Mouse (Mus musculus): ENCODE measurements around the gene Cdipt. TPM values are rescaled to one million over a fixed set of nuclear protein-coding genes. Genes with fewer than 3 reads are reported as not detected.

Cdipt gene
- 18.4 TPM for polyA plus RNA-seq (2014; fragmentation: Illumina TruSeq; extraction: RNeasy Lipid Tissue Mini Kit (QIAGEN cat#74804); ENCODE audit: low read depth, low replicate concordance)

DNA sequence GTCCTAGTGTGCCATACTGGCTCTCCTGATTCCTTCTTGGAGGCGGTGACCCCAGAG, at the start of gene Cdipt:
Gene Cdipt (plus strand): TSS at position 22 of the 57 bp plus-strand sequence.

GRCm38 (mm10) chr7:126928384-126929037, 47.2 kb upstream of the Cdipt start, which contains the start of gene Kctd13:
Gene Kctd13 (plus strand): TSS chr7:126928879.

GRCm38 (mm10) chr7:126949403-126949792, 26.3 kb upstream of the Cdipt start, which contains the start of gene Asphd1:
Gene Asphd1 (minus strand): TSS chr7:126949582.

GRCm38 (mm10) chr7:126949793-126950646, 25.7 kb upstream of the Cdipt start, which contains the start of gene Sez6l2:
Gene Sez6l2 (plus strand): TSS chr7:126950563.

DNA sequence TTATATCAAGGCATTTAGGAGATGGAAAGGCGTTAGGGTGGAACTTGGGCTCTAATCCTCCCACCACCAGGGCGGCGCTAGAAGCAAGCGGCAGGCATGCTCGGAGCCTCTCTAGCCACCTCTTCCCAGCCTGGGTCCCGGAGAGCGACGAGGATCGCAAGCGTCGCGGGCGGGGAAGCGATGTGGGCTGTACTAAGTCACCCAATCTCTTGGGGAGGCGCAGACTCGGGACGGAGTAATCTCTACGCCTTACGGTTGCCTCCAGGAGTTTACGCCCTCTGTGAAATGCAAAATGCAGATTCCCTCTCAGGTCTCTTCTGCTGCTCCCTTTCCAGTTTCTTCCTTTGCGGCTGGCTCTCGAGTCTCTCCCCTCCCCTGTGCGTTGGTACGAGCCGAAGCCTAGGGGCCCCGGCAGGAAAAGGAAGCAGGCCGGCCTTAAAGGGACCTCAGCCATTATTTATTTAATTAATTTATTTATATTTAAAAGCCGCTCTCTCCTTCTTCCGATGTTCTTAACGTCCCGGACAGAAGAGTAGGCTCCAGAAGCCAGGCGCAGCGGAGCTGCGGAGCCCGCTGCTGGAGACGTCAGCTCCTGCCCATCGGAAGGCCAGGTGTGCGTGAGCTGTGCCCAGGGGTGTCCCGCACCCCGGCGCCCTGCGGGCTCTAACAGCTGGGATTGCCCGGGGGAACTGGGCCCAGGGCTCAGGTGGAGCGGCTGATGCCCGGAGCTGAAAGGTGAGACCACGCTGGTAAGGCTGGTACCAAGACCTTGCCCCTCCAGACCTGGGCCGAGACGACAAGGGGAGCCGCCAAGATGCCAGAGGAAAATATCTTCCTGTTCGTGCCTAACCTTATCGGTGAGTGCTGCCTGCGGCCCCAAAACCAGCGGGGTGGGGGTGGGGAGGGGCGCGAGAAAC, 494 bp downstream of the Cdipt start, which contains the start of gene Cdiptos:
Gene Cdiptos (minus strand): TSS at position 149 of the 917 bp plus-strand sequence.

DNA sequence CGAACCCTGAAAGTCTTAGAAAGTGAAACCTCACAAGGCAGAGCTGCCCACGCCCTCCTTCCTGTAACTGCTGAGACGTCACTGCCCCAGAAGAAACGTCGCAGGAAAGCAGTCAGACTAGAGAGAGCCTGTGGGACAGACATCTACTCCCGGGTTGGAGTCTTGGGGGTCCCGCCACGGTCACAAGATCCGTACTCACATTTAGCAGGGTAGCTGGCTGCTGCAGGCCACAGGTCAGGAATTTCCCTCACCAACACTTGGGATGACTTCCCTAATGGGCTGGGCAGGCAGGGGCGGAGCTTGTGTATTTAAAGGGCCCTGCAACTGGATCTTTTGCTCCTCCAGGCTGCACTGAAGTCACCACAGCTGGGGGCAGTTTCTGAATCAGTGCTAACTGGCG, 38.6 kb downstream of the Cdipt start, which contains the start of gene Mvp:
Gene Mvp (minus strand): TSS at position 302 of the 400 bp plus-strand sequence.

DNA sequence TGATC, 40.6 kb downstream of the Cdipt start, which contains the start of gene Pagr1b:
Gene Pagr1b (minus strand): TSS at position 4 of the 5 bp plus-strand sequence.

DNA sequence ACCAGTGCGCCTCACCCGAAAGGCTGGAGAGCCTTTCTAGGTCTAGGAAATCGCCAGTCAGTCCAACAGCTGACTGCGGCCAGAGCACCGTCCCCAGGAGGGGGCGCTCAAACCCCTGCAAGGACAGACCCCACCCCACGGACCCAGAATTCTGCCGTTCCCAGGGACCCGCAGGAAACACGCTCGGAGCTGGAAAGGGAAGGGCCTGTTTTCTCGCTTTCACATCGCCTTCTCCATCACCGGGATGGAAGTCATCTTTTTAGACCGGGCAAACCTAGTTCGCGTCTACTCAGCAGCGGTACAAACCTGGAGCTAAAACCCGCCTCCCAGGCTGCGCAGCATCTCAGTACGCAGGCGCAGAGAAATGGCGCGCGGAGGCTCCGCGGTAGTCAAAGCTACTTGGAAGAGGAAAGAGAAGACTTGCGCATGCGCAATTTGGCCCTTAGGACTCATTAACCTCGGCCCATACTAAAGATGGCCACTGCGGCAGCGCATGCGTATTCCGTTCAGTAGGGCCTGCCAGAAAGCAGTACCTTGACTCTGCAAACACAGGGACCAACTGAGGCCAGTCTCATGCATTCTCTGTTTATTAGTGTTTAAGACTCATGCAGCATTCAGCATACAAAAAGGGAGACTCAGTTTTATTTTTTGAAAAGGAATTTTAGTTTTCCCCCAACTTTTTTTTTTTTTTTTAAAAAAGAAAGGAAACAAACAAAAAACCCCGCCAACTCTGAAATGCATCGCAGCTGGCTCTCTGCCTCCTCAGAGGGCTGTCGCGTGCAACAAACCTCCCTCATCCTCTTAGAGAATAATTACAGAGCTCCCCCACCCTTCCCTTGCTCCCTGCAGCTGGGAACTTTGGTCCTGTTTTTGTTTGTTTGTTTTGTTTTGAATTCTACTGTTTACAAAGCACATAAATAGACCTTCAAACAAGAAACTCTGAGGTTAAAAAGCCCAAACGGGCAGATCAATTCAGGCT, 41.5 kb downstream of the Cdipt start, which contains the start of gene Pagr1a:
Gene Pagr1a (minus strand): TSS at position 382 of the 979 bp plus-strand sequence.

DNA sequence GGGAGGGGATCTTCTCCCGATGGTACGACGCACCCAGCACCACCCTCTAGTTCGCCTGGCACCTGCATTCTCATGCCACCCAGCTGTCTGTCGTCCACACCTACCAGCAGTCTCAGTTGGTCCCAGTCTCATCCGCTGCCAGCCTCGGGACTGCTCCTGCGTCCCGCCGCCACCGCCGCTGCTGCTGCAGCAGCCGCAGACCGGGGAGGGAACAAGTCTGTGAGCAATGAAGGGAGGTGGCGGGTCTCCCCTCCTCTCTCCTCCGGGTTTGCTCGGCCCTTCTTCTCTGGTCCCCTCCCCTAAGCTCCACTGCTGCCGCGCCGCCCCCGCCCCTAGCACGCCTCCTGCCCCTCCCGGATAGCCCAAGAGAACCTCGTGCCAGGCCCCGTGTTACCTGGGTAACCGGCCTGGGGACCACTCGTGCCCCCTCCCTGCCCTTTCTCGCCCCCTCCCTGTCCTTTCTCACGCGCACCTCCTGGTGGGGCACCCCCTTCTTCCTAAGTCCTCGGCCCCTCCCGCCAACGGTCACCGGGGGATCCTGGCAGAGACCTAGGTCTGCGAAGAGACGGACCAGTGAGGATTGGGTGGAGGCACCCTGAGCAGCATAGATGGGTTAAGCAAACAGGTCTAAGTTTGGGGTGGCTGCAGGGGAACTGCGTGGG, 45.3 kb downstream of the Cdipt start, which contains the start of the genes Gm42742 and Prrt2:
Gene Gm42742 (minus strand): TSS at position 197 of the 662 bp plus-strand sequence.
Gene Prrt2 (minus strand): TSS at position 311 of the 662 bp plus-strand sequence.

GRCm38 (mm10) chr7:127026984-127027726, 51.4 kb downstream of the Cdipt start, which contains the start of gene Maz:
Gene Maz (minus strand): TSS chr7:127027037.

Other genes with a start within 250 kb of the Cdipt start
- gene Mapk3, start 216.3 kb upstream of the Cdipt start, polyA plus RNA-seq (2014; fragmentation: Illumina TruSeq; extraction: RNeasy Lipid Tissue Mini Kit (QIAGEN cat#74804); ENCODE audit: low read depth, low replicate concordance) = 30.8 TPM
- gene Gdpd3, start 209.6 kb upstream of the Cdipt start, polyA plus RNA-seq (2014; fragmentation: Illumina TruSeq; extraction: RNeasy Lipid Tissue Mini Kit (QIAGEN cat#74804); ENCODE audit: low read depth, low replicate concordance) = not detected
- 12.0 TPM for gene Ypel3, start 199.0 kb upstream of the Cdipt start, polyA plus RNA-seq (2014; fragmentation: Illumina TruSeq; extraction: RNeasy Lipid Tissue Mini Kit (QIAGEN cat#74804); ENCODE audit: low read depth, low replicate concordance)
- not detected for gene Tbx6, start 194.4 kb upstream of the Cdipt start, polyA plus RNA-seq (2014; fragmentation: Illumina TruSeq; extraction: RNeasy Lipid Tissue Mini Kit (QIAGEN cat#74804); ENCODE audit: low read depth, low replicate concordance)
- gene Ppp4c, start 183.4 kb upstream of the Cdipt start, polyA plus RNA-seq (2014; fragmentation: Illumina TruSeq; extraction: RNeasy Lipid Tissue Mini Kit (QIAGEN cat#74804); ENCODE audit: low read depth, low replicate concordance) = 28.4 TPM
- not detected for gene Fam57b, start 178.2 kb upstream of the Cdipt start, polyA plus RNA-seq (2014; fragmentation: Illumina TruSeq; extraction: RNeasy Lipid Tissue Mini Kit (QIAGEN cat#74804); ENCODE audit: low read depth, low replicate concordance)
- gene 4930451I11Rik, start 144.3 kb upstream of the Cdipt start, polyA plus RNA-seq (2014; fragmentation: Illumina TruSeq; extraction: RNeasy Lipid Tissue Mini Kit (QIAGEN cat#74804); ENCODE audit: low read depth, low replicate concordance) = not detected
- gene Doc2a, start 128.5 kb upstream of the Cdipt start, polyA plus RNA-seq (2014; fragmentation: Illumina TruSeq; extraction: RNeasy Lipid Tissue Mini Kit (QIAGEN cat#74804); ENCODE audit: low read depth, low replicate concordance) = not detected
- gene Hirip3, start 113.9 kb upstream of the Cdipt start, polyA plus RNA-seq (2014; fragmentation: Illumina TruSeq; extraction: RNeasy Lipid Tissue Mini Kit (QIAGEN cat#74804); ENCODE audit: low read depth, low replicate concordance) = 10.9 TPM
- 13.4 TPM for gene Ino80e, start 113.5 kb upstream of the Cdipt start, polyA plus RNA-seq (2014; fragmentation: Illumina TruSeq; extraction: RNeasy Lipid Tissue Mini Kit (QIAGEN cat#74804); ENCODE audit: low read depth, low replicate concordance)
- gene Taok2, start 91.2 kb upstream of the Cdipt start, polyA plus RNA-seq (2014; fragmentation: Illumina TruSeq; extraction: RNeasy Lipid Tissue Mini Kit (QIAGEN cat#74804); ENCODE audit: low read depth, low replicate concordance) = 9.9 TPM
- gene Tmem219, start 53.0 kb upstream of the Cdipt start, polyA plus RNA-seq (2014; fragmentation: Illumina TruSeq; extraction: RNeasy Lipid Tissue Mini Kit (QIAGEN cat#74804); ENCODE audit: low read depth, low replicate concordance) = 8.8 TPM
- 3.4 TPM for gene Kctd13, start 47.0 kb upstream of the Cdipt start, polyA plus RNA-seq (2014; fragmentation: Illumina TruSeq; extraction: RNeasy Lipid Tissue Mini Kit (QIAGEN cat#74804); ENCODE audit: low read depth, low replicate concordance)
- not detected for gene Asphd1, start 26.3 kb upstream of the Cdipt start, polyA plus RNA-seq (2014; fragmentation: Illumina TruSeq; extraction: RNeasy Lipid Tissue Mini Kit (QIAGEN cat#74804); ENCODE audit: low read depth, low replicate concordance)
- 39.4 TPM for gene Sez6l2, start 25.4 kb upstream of the Cdipt start, polyA plus RNA-seq (2014; fragmentation: Illumina TruSeq; extraction: RNeasy Lipid Tissue Mini Kit (QIAGEN cat#74804); ENCODE audit: low read depth, low replicate concordance)
- 2.0 TPM for gene Cdiptos, start 184 bp downstream of the Cdipt start, polyA plus RNA-seq (2014; fragmentation: Illumina TruSeq; extraction: RNeasy Lipid Tissue Mini Kit (QIAGEN cat#74804); ENCODE audit: low read depth, low replicate concordance)
- 2.0 TPM for gene Mvp, start 38.7 kb downstream of the Cdipt start, polyA plus RNA-seq (2014; fragmentation: Illumina TruSeq; extraction: RNeasy Lipid Tissue Mini Kit (QIAGEN cat#74804); ENCODE audit: low read depth, low replicate concordance)
- not detected for gene Pagr1b, start 40.6 kb downstream of the Cdipt start, polyA plus RNA-seq (2014; fragmentation: Illumina TruSeq; extraction: RNeasy Lipid Tissue Mini Kit (QIAGEN cat#74804); ENCODE audit: low read depth, low replicate concordance)
- gene Pagr1a, start 41.4 kb downstream of the Cdipt start, polyA plus RNA-seq (2014; fragmentation: Illumina TruSeq; extraction: RNeasy Lipid Tissue Mini Kit (QIAGEN cat#74804); ENCODE audit: low read depth, low replicate concordance) = not detected
- gene Gm42742, start 45.2 kb downstream of the Cdipt start, polyA plus RNA-seq (2014; fragmentation: Illumina TruSeq; extraction: RNeasy Lipid Tissue Mini Kit (QIAGEN cat#74804); ENCODE audit: low read depth, low replicate concordance) = 0.52 TPM
- not detected for gene Prrt2, start 45.3 kb downstream of the Cdipt start, polyA plus RNA-seq (2014; fragmentation: Illumina TruSeq; extraction: RNeasy Lipid Tissue Mini Kit (QIAGEN cat#74804); ENCODE audit: low read depth, low replicate concordance)
- gene Maz, start 51.1 kb downstream of the Cdipt start, polyA plus RNA-seq (2014; fragmentation: Illumina TruSeq; extraction: RNeasy Lipid Tissue Mini Kit (QIAGEN cat#74804); ENCODE audit: low read depth, low replicate concordance) = 19.4 TPM
- 1.9 TPM for gene Kif22, start 66.6 kb downstream of the Cdipt start, polyA plus RNA-seq (2014; fragmentation: Illumina TruSeq; extraction: RNeasy Lipid Tissue Mini Kit (QIAGEN cat#74804); ENCODE audit: low read depth, low replicate concordance)
- 1.6 TPM for gene Zg16, start 111.4 kb downstream of the Cdipt start, polyA plus RNA-seq (2014; fragmentation: Illumina TruSeq; extraction: RNeasy Lipid Tissue Mini Kit (QIAGEN cat#74804); ENCODE audit: low read depth, low replicate concordance)
- 0.52 TPM for gene AI467606, start 115.4 kb downstream of the Cdipt start, polyA plus RNA-seq (2014; fragmentation: Illumina TruSeq; extraction: RNeasy Lipid Tissue Mini Kit (QIAGEN cat#74804); ENCODE audit: low read depth, low replicate concordance)
- 0.29 TPM for gene Qprt, start 146.3 kb downstream of the Cdipt start, polyA plus RNA-seq (2014; fragmentation: Illumina TruSeq; extraction: RNeasy Lipid Tissue Mini Kit (QIAGEN cat#74804); ENCODE audit: low read depth, low replicate concordance)
- 0.52 TPM for gene Spn, start 161.9 kb downstream of the Cdipt start, polyA plus RNA-seq (2014; fragmentation: Illumina TruSeq; extraction: RNeasy Lipid Tissue Mini Kit (QIAGEN cat#74804); ENCODE audit: low read depth, low replicate concordance)
- gene Cd2bp2, start 220.1 kb downstream of the Cdipt start, polyA plus RNA-seq (2014; fragmentation: Illumina TruSeq; extraction: RNeasy Lipid Tissue Mini Kit (QIAGEN cat#74804); ENCODE audit: low read depth, low replicate concordance) = 14.8 TPM
- gene Tbc1d10b, start 232.6 kb downstream of the Cdipt start, polyA plus RNA-seq (2014; fragmentation: Illumina TruSeq; extraction: RNeasy Lipid Tissue Mini Kit (QIAGEN cat#74804); ENCODE audit: low read depth, low replicate concordance) = 3.7 TPM
- 9.2 TPM for gene Mylpf, start 233.0 kb downstream of the Cdipt start, polyA plus RNA-seq (2014; fragmentation: Illumina TruSeq; extraction: RNeasy Lipid Tissue Mini Kit (QIAGEN cat#74804); ENCODE audit: low read depth, low replicate concordance)